Mouse (Mus musculus): ENCODE data around the gene Ccl28. TPM values are rescaled to one million over a fixed set of nuclear protein-coding genes. Genes with fewer than 3 reads are reported as not detected.
"Not testable (repeated sequence)": the region's sequence is repeated elsewhere in the genome, so short reads cannot be mapped to it uniquely, and the experiment has no call there.

Ccl28 gene
- polyA plus RNA-seq, 1 experiment from 2014 or later, result not detected

DNA sequence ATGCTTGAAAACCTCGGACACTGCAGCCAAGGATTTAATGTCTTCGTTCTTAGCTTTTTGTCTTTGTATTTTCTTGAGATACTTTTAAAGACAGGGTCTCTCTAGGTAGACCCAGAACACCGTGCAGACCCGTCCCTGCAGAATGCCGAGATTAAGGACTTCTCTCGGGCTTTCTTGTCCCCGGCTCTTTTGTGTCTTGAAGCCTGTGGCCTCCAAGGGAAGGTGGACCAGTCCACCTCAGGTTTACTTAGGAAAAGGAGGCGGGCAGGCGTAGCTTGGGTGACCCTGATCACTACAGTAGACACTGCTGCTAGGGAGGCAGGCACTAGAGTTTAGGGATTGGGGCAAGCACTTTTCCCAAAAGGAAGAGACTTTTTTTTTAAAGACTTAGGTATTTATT, 19.3 kb upstream of the Ccl28 start:
- H3K4me1 ChIP-seq (replicated peaks; ENCODE audit: control insufficient read depth, insufficient read depth, low read length); H3K4me3 ChIP-seq (ENCODE audit: low read depth, low read length); H3K9ac ChIP-seq (ENCODE audit: low read length); H3K27ac ChIP-seq (ENCODE audit: low read depth); ATAC-seq (replicated peaks; ENCODE audit: low FRiP score, low TSS enrichment, low read depth); H3K9me3 ChIP-seq (ENCODE audit: control insufficient read depth, low read length); H3K27me3 ChIP-seq (replicated peaks; ENCODE audit: control insufficient read depth, insufficient read depth, low read length); H3K4me2 ChIP-seq (ENCODE audit: low read length); H3K36me3 ChIP-seq (ENCODE audit: control insufficient read depth, insufficient read depth, low read length); DNase-seq (ENCODE audit: low spot score): not testable (repeated sequence)
- WGBS, result 93% methylated on average over 7 of the region's 9 CpGs

DNA sequence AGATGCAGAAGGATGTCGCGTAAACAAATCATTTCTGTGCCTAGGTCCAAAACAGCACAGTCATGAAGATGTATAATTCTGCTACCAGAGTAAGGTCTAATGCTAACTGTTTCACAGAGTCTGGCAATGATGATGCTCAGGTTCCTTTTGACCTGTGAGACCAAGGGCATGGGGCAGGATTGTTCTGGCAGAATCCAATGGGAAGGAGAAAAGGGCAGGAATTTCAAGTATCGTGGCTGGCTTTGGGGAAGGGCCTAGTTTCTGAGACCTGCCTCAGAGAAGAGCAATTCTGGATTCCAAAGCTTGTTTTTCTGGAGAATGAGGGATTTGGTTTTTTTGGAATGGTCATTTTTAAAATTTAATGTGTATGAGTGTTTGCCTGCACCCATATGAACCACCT, 4.8 kb upstream of the Ccl28 start:
- H3K4me1 ChIP-seq (replicated peaks; ENCODE audit: control insufficient read depth, insufficient read depth, low read length), result no peaks in the 10 kb centered on the region
- no peak overlapping the region for H3K4me2 ChIP-seq (ENCODE audit: low read length)
- H3K36me3 ChIP-seq (ENCODE audit: control insufficient read depth, insufficient read depth, low read length), result no peaks in the 10 kb centered on the region
- 96% methylated on average over 3 of the region's 3 CpGs for WGBS
- no peak overlapping the region for H3K9ac ChIP-seq (ENCODE audit: low read length)
- H3K4me3 ChIP-seq (ENCODE audit: low read depth, low read length), result no peak overlapping the region
- H3K27me3 ChIP-seq (replicated peaks; ENCODE audit: control insufficient read depth, insufficient read depth, low read length), result no peaks in the 10 kb centered on the region
- DNase-seq (ENCODE audit: low spot score) (no peak), ATAC-seq (replicated peaks; ENCODE audit: low FRiP score, low TSS enrichment, low read depth) (no peak)
- H3K27ac ChIP-seq (ENCODE audit: low read depth), result no peak overlapping the region
- H3K9me3 ChIP-seq (ENCODE audit: control insufficient read depth, low read length), result no peaks in the 10 kb centered on the region

DNA sequence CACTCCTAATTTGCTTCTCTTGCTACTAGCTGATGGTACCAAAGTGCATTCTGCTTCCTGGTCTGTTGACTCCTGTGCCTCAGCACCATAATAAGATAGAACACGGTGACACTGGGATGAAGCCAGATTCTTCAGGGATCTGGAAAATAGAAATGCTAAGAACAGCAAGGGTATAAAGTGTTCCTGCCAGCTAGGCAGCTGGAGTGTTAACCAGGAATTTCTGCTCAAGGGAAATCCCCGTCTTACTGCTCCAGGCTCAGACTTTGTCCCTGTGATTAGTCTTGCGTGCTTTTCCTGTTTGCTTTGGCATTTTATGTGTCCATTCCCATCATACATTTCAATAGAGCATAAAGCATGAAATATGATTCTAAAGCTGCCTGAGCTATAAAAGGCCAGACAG, 3.9 kb upstream of the Ccl28 start:
- no peaks in the 10 kb centered on the region for H3K27me3 ChIP-seq (replicated peaks; ENCODE audit: control insufficient read depth, insufficient read depth, low read length)
- H3K9me3 ChIP-seq (ENCODE audit: control insufficient read depth, low read length), result no peaks in the 10 kb centered on the region
- ATAC-seq (replicated peaks; ENCODE audit: low FRiP score, low TSS enrichment, low read depth), result no peak

DNA sequence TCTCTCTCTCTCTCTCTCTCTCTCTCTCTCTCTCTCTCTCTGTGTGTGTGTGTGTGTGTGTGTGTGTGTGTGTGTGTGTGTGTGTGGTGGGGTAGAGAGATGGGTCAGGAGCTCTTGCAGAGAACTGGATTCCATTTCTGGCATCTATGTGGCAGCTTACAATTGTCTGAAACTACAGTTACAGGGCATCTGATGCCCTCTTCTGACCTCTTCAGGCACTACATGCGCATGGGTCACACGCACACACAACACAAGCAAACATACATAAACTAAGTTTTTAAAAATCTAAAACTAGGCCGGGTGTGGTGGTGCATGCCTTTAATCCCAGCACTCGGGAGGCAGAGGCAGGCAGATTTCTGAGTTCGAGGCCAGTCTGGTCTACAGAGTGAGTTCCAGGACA, 2.3 kb downstream of the Ccl28 start:
- H3K4me2 ChIP-seq (ENCODE audit: low read length); H3K9me3 ChIP-seq (ENCODE audit: control insufficient read depth, low read length); H3K4me3 ChIP-seq (ENCODE audit: low read depth, low read length); DNase-seq (ENCODE audit: low spot score); ATAC-seq (replicated peaks; ENCODE audit: low FRiP score, low TSS enrichment, low read depth); H3K4me1 ChIP-seq (replicated peaks; ENCODE audit: control insufficient read depth, insufficient read depth, low read length); H3K27me3 ChIP-seq (replicated peaks; ENCODE audit: control insufficient read depth, insufficient read depth, low read length); H3K36me3 ChIP-seq (ENCODE audit: control insufficient read depth, insufficient read depth, low read length); H3K9ac ChIP-seq (ENCODE audit: low read length); H3K27ac ChIP-seq (ENCODE audit: low read depth): not testable (repeated sequence)
- 76% methylated on average over 5 of the region's 5 CpGs for WGBS

More for the DNA sequence above, 3.9 kb upstream of the Ccl28 start:
- no peaks in the 10 kb centered on the region for H3K36me3 ChIP-seq (ENCODE audit: control insufficient read depth, insufficient read depth, low read length)
- H3K27ac ChIP-seq (ENCODE audit: low read depth), result no peak overlapping the region
- 64% methylated on average over 3 of the region's 3 CpGs for WGBS
- H3K4me1 ChIP-seq (replicated peaks; ENCODE audit: control insufficient read depth, insufficient read depth, low read length), result no peaks in the 10 kb centered on the region
- no peak for DNase-seq (ENCODE audit: low spot score)
- no peak overlapping the region for H3K4me2 ChIP-seq (ENCODE audit: low read length)
- H3K9ac ChIP-seq (ENCODE audit: low read length), result no peak overlapping the region
- no peak overlapping the region for H3K4me3 ChIP-seq (ENCODE audit: low read depth, low read length)

DNA sequence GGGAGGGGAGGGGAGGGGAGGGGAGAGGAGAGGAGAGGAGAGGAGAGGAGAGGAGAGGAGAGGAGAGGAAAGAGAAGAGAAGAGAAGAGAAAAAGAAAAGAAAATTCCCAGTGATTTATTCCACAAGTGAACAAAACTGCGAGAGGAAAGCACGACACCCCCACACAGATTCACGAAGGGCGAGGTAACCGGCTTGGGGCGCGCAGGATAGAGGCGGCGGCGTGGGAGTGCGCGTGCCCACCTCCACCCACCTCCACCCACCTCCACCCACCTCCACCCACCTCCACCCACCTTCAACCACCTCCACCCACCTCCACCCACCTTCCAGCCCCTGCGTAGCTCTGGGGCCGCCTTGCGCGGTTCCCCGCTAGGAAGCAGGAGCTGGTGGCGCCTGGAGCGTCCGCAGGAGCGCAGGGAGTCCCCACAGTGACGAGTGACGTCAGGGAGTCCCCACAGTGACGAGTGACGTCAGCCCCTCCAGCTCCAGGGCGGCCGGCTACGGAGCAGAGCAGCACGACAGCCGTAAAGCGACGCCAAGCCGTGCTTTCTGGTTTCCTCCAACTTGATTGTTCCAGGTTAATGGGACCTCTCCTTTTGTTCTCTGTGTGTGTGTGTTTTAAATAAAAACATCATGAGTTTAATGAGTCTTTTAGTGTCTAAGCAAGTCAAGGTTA, 8.0 kb downstream of the Ccl28 start:
- Histone ChIP-seq H3K27ac (ENCODE audit: low read depth) (no peak overlapping the region), H3K4me3 (ENCODE audit: low read depth, low read length) (peak overlapping the region; percentile 45), H3K9ac (ENCODE audit: low read length) (0 out of 2 replicates have a peak overlapping the region, but pooled peaks have one; percentile 11), H3K4me1 (replicated peaks; ENCODE audit: control insufficient read depth, insufficient read depth, low read length) (no peaks in the 10 kb centered on the region), H3K36me3 (ENCODE audit: control insufficient read depth, insufficient read depth, low read length) (no peaks in the 10 kb centered on the region), H3K4me2 (ENCODE audit: low read length) (peak overlapping the region; percentile 53), H3K9me3 (ENCODE audit: control insufficient read depth, low read length) (no peaks in the 10 kb centered on the region), H3K27me3 (replicated peaks; ENCODE audit: control insufficient read depth, insufficient read depth, low read length) (no peaks in the 10 kb centered on the region)
- peak; percentile 89 for DNase-seq (ENCODE audit: low spot score)
- peak; percentile 96 for ATAC-seq (replicated peaks; ENCODE audit: low FRiP score, low TSS enrichment, low read depth)
- 0% methylated on average over 33 of the region's 33 CpGs for WGBS

DNA sequence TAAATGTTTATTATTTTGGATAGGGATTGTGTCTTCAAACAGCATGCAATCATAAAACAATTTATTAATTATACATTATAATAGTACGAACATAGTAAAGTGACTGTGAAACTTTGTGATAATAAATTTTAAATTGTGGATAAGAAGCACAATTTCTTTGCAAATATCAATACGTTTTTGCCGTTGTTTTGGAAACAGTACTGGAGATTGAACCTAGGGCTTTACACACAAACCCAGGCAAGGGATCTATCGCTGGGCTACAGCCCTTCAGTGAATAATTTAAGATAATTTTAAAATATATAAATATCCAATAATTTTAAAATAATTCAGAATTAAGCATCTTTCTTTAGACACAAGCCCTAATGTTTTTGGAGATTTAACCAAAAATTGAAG, 8.5 kb downstream of the Ccl28 start:
- no peaks in the 10 kb centered on the region for H3K9me3 ChIP-seq (ENCODE audit: control insufficient read depth, low read length)
- no peaks in the 10 kb centered on the region for H3K27me3 ChIP-seq (replicated peaks; ENCODE audit: control insufficient read depth, insufficient read depth, low read length)
- H3K27ac ChIP-seq (ENCODE audit: low read depth), result no peak overlapping the region
- DNase-seq (ENCODE audit: low spot score) (no peak), ATAC-seq (replicated peaks; ENCODE audit: low FRiP score, low TSS enrichment, low read depth) (no peak; the same call in 1 of the 2 replicates)
- H3K9ac ChIP-seq (ENCODE audit: low read length), result no peak overlapping the region
- no peaks in the 10 kb centered on the region for H3K4me1 ChIP-seq (replicated peaks; ENCODE audit: control insufficient read depth, insufficient read depth, low read length)
- H3K36me3 ChIP-seq (ENCODE audit: control insufficient read depth, insufficient read depth, low read length), result no peaks in the 10 kb centered on the region
- 87% methylated on average over 4 of the region's 4 CpGs for WGBS
- H3K4me2 ChIP-seq (ENCODE audit: low read length), result peak overlapping the region; percentile 53
- peak overlapping the region; percentile 45 for H3K4me3 ChIP-seq (ENCODE audit: low read depth, low read length)

DNA sequence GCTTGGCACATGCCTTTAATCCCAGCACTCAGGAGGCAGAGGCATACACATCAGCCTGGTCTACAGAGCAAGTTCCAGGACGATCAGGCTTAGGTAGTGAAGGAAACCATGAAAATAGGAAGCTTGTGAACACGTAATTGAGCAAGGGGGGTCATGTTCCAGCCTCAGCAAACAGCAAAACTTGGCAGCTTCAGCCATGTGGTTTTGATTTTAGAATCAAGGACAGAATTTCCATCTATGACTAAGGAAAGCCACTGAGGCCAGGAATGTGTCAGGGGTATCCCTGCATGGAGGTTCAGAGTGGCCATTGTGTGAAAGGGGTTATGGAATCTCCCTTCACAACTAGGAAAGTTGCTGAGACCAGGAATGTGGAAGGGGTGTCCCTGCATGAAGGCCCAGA, 11.9 kb downstream of the Ccl28 start:
- WGBS, result 57% methylated on average over 2 of the region's 2 CpGs
- Histone ChIP-seq H3K36me3 (ENCODE audit: control insufficient read depth, insufficient read depth, low read length) (no peaks in the 10 kb centered on the region), H3K27me3 (replicated peaks; ENCODE audit: control insufficient read depth, insufficient read depth, low read length) (no peaks in the 10 kb centered on the region), H3K9me3 (ENCODE audit: control insufficient read depth, low read length) (no peaks in the 10 kb centered on the region), H3K4me2 (ENCODE audit: low read length) (no peak overlapping the region), H3K4me1 (replicated peaks; ENCODE audit: control insufficient read depth, insufficient read depth, low read length) (no peaks in the 10 kb centered on the region), H3K27ac (ENCODE audit: low read depth) (no peak overlapping the region), H3K4me3 (ENCODE audit: low read depth, low read length) (no peak overlapping the region), H3K9ac (ENCODE audit: low read length) (no peak overlapping the region)
- DNase-seq (ENCODE audit: low spot score), result no peak
- no peak for ATAC-seq (replicated peaks; ENCODE audit: low FRiP score, low TSS enrichment, low read depth)

DNA sequence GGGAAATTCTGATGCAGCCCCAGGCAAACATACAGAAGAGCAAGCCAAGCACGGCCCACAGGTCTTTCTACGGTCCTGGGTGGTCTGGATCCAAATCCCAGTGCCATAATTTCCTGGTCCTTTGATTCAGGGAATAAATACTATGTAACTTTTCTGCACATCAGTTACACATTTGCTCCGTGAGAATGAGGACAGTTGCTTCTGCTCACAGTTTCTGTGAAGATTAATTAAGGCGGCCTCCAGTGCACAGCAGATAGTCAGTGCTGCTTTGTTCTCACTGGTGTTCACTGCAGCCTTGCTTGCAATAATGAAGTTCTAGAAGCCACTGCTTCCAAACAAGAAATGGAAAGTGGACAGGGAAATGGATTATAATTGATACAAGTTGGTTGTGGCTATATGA, 14.2 kb downstream of the Ccl28 start:
- DNase-seq (ENCODE audit: low spot score) (no peak), ATAC-seq (replicated peaks; ENCODE audit: low FRiP score, low TSS enrichment, low read depth) (no peak)
- H3K4me3 ChIP-seq (ENCODE audit: low read depth, low read length), result no peak overlapping the region
- no peaks in the 10 kb centered on the region for H3K4me1 ChIP-seq (replicated peaks; ENCODE audit: control insufficient read depth, insufficient read depth, low read length)
- no peaks in the 10 kb centered on the region for H3K27me3 ChIP-seq (replicated peaks; ENCODE audit: control insufficient read depth, insufficient read depth, low read length)
- WGBS, result 79% methylated on average over 4 of the region's 4 CpGs
- no peaks in the 10 kb centered on the region for H3K36me3 ChIP-seq (ENCODE audit: control insufficient read depth, insufficient read depth, low read length)
- no peak overlapping the region for H3K4me2 ChIP-seq (ENCODE audit: low read length)
- no peak overlapping the region for H3K9ac ChIP-seq (ENCODE audit: low read length)
- H3K27ac ChIP-seq (ENCODE audit: low read depth), result no peak overlapping the region
- H3K9me3 ChIP-seq (ENCODE audit: control insufficient read depth, low read length), result no peaks in the 10 kb centered on the region

DNA sequence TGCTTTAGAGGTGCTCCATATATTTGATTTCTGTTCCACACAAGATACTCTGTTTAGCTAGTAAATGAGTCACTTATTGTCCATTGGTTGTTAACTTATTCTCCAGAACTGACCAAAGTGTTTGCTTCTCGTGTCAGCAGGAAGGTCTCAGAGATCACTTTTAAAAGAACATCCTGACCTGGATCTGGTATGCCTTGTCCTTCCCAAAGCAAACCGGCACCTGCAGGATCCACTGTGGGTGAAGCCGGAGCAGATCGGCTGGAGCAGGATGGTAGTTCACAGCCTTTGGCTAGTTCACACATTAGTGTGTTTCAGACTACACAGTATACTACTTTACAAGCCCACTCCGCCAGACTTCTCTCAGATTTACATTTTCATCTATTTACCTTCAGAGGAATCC, 14.8 kb downstream of the Ccl28 start:
- Histone ChIP-seq H3K9me3 (ENCODE audit: control insufficient read depth, low read length) (no peaks in the 10 kb centered on the region), H3K36me3 (ENCODE audit: control insufficient read depth, insufficient read depth, low read length) (no peaks in the 10 kb centered on the region), H3K4me2 (ENCODE audit: low read length) (no peak overlapping the region), H3K9ac (ENCODE audit: low read length) (no peak overlapping the region), H3K27me3 (replicated peaks; ENCODE audit: control insufficient read depth, insufficient read depth, low read length) (no peaks in the 10 kb centered on the region), H3K4me3 (ENCODE audit: low read depth, low read length) (no peak overlapping the region), H3K27ac (ENCODE audit: low read depth) (no peak overlapping the region), H3K4me1 (replicated peaks; ENCODE audit: control insufficient read depth, insufficient read depth, low read length) (no peaks in the 10 kb centered on the region)
- WGBS, result 83% methylated on average over 5 of the region's 5 CpGs
- DNase-seq (ENCODE audit: low spot score) (no peak), ATAC-seq (replicated peaks; ENCODE audit: low FRiP score, low TSS enrichment, low read depth) (no peak)

Data from intestine, embryonic 14.5 days (tissue).